Mouse (Mus musculus): ENCODE measurements around the gene Erich3.

- TF ChIP-seq POLR2A (IDR thresholded peaks at IDR 0.05; ENCODE audit: control insufficient read depth, extremely low read depth, insufficient read depth, low read length, poor library complexity) (no peak), CTCF (IDR thresholded peaks at IDR 0.05; ENCODE audit: borderline replicate concordance, control insufficient read depth, extremely low read depth, insufficient read depth, low read length, poor library complexity) (no peak)
These were observed 122.7 kb downstream of the Erich3 start for GRCm38 (mm10) chr3:154786354-154786753.
